Mouse (Mus musculus) megakaryocyte-erythroid progenitor cell, adult 5-6 weeks (primary cell): Measurements from ENCODE around the gene Frmpd4. TPM values are rescaled to one million over a fixed set of nuclear protein-coding genes. Genes with fewer than 3 reads are reported as not detected.

Source experiments
- total RNA-seq, 2 experiments: library from RNA; stranded (forward) in 1 of 2; stranded (reverse) in 1 of 2; fragments of 200-1000, 215-1000 nt in 1 of 2; fragments of >200 nt in 1 of 2; fragmentation: Nextera tagmentation in 1 of 2; gene quantifications; 2 replicates each; pipeline ENCODE4 v1.2.3; 2014 to 2017

The Frmpd4 gene
- total RNA-seq, 2 experiments from 2014 or later: not detected

Other genes with a start within 250 kb of the Frmpd4 start
- 45.3 and 49.6 TPM in 2 replicates for gene Msl3, start 96.7 kb upstream of the Frmpd4 start, total RNA-seq (2014; fragmentation: Nextera tagmentation)
- 118 and 131 TPM in 2 replicates for gene Msl3, start 96.7 kb upstream of the Frmpd4 start, total RNA-seq (2017)
- 7.5 and 8.2 TPM in 2 replicates for gene Arhgap6, start 217.9 kb upstream of the Frmpd4 start, total RNA-seq (2014; fragmentation: Nextera tagmentation)
- 8.3 and 16.0 TPM in 2 replicates for gene Arhgap6, start 217.9 kb upstream of the Frmpd4 start, total RNA-seq (2017)